Mouse (Mus musculus) liver, adult (tissue): ENCODE measurements around the gene Gan.

Experiments used
- GATA4 ChIP-seq: IDR thresholded peaks from 2 replicates; pipeline ENCODE4 v1.6.1; 2014; ENCODE audit warnings: mild to moderate bottlenecking, low read length; ENCODE audit not compliant: insufficient replicate concordance

The Gan gene

DNA sequence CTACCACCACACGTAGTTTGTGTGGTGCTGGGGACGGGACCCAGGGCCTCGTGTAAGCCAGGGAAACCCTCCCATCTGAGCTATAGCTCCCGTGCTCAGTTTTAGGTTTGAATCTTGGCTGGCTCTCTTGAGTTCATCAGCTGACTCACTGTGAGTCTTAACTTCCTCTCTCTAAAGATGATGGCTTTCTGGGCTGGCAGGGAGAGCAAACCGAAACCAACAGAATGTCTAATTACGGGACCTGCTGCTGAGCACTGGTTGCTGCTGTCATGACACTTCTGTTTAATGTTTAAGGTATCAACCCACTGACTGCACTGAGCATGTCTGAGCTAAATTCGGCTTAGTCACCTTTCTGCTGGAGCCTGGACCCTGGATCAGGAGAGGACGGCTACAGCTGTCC, 94.7 kb downstream of the Gan start:
- no peak for TF ChIP-seq GATA4

- peak; percentile 92; the same call in 1 of the 2 replicates for TF ChIP-seq GATA4
Observed at GRCm38 (mm10) chr8:117253390-117254269, 95.7 kb downstream of the Gan start.

- TF ChIP-seq GATA4 = no peak
Observed at GRCm38 (mm10) chr8:117254496-117254895, 96.6 kb downstream of the Gan start.

- TF ChIP-seq GATA4 = peak; percentile 60; the same call in 1 of the 2 replicates
Observed at GRCm38 (mm10) chr8:117256292-117256938, 98.5 kb downstream of the Gan start.

DNA sequence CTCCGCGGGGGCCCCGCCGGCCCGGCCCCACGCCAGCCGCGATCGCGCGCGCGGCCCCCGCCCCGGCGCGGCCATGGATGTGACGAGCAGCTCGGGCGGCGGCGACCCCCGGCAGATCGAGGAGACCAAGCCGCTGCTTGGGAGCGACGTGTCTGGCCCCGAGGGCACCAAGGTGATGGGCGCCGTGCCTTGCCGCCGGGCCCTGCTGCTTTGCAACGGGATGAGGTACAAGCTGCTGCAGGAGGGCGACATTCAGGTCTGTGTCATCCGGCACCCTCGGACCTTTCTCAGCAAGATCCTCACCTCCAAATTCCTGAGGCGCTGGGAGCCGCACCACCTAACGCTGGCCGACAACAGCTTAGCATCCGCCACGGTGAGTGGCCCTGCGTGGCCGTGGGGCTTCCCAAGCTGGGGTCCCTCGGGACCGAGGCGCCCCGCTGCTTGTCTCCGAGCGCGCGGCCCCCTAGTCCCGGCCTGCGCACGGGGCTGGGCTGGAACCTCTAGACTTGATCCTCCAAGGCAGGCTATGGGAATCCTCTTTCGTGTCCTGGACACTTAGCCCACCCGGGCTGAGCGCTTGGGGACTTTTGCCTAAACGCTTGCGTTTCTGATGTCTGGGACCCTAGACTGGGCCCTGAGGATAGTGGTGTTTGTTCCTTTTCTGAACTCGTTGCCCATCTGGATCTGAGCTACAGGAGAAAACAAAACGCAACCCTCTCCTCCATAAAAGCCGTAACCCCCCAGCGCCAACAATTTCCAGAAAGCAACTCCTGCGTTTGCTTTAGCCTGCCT, 99.3 kb downstream of the Gan start, which contains the start of gene Cmip:
Cmip (plus strand) TSS at position 36 of the 792 bp plus-strand sequence.
- no peak for TF ChIP-seq GATA4

GRCm38 (mm10) chr8:117257821-117258575, 100.1 kb downstream of the Gan start:
- no peak for TF ChIP-seq GATA4

DNA sequence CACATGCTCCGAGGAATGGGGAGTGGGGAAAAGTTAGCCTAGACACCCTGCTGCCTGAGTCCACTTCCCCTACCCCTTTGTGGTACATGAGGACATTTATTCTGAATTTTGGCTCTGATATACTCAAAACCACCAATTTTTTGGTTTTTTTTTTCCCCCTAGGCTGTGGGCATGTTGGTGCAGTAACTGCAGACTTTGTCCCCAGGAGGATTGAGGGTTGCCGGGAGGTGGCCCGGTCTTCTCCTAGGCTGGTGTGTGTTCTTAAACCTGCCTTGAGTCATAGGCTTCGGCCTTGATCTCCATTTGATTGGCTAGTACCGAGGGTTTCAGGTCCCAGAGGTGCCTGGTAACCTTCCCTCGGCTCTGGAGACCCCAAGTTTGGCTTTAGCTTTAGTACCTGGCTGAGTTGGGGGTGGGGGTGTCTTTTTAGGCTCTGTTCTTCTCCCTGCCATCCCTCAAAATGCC, 100.7 kb downstream of the Gan start:
- TF ChIP-seq GATA4 = no peak

GRCm38 (mm10) chr8:117259431-117260001, 101.6 kb downstream of the Gan start:
- TF ChIP-seq GATA4 = no peak

GRCm38 (mm10) chr8:117260234-117260929, 102.4 kb downstream of the Gan start:
- no peak for TF ChIP-seq GATA4

GRCm38 (mm10) chr8:117260930-117261475, 103.1 kb downstream of the Gan start:
- no peak for TF ChIP-seq GATA4

GRCm38 (mm10) chr8:117261702-117262101, 103.8 kb downstream of the Gan start:
- TF ChIP-seq GATA4 = no peak

DNA sequence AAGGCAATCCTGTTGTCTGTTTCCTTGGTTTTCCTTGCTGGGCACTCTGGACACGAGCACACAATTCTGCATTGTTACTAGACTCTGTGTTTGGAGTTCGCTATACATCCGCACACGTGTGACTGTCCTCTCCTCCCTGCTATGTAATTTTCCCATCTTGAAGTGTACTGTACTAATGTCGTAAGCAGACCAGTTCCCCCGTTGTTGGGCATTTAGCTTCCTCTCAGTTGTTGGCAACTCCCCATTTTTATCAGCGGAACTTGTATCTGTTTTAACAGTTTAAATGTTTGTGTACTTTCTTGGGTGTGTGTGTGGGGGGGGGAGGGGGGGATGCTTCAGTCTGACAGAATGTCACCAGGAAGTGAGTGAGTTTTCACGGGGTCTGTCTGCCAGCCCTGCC, 104.8 kb downstream of the Gan start:
- no peak for TF ChIP-seq GATA4

DNA sequence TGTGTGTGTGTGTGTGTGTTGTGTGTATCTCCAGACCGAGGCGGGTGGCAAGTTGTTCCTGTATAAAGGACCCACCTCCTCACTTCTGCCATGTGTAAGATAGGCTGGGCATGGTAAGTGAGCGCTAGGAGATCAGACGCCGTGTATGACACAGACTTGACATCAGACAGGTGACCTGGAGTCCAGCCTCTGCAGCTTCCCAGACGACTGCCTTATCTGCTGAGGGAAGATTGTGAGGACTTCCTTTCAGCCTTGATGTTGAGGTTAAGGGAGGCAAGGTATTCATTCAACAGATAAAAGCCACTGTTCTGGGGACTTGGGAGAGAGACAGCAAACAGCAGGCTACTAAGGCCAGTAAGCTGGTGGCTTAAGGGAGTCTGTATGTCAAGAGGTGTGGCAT, 105.5 kb downstream of the Gan start:
- TF ChIP-seq GATA4 = no peak
